Mouse (Mus musculus) spleen, postnatal 14 days (tissue): ENCODE data around the gene Csnk1g1.

Source experiments
- DNase-seq, 2 experiments: peaks; one replicate each; pipeline ENCODE4 v3.0.0; 2021 to 2022; ENCODE audit warnings: low spot score in 2 of 2

The Csnk1g1 gene

GRCm38 (mm10) chr9:65995603-65996376 lies 87.1 kb downstream of the Csnk1g1 start:
- no peak for DNase-seq

GRCm38 (mm10) chr9:65998965-65999364 lies 90.2 kb downstream of the Csnk1g1 start:
- DNase-seq: no peak

GRCm38 (mm10) chr9:66004380-66004779 lies 95.7 kb downstream of the Csnk1g1 start:
- peak in 1 of 2 experiments; percentile 0 for DNase-seq

- no peak for DNase-seq
Observed at GRCm38 (mm10) chr9:66007603-66008202, 99.0 kb downstream of the Csnk1g1 start.

GRCm38 (mm10) chr9:66020601-66021000 lies 111.9 kb downstream of the Csnk1g1 start:
- DNase-seq: no peak

GRCm38 (mm10) chr9:66038082-66038481 lies 129.4 kb downstream of the Csnk1g1 start:
- no peak for DNase-seq

GRCm38 (mm10) chr9:66038581-66038980 lies 129.9 kb downstream of the Csnk1g1 start:
- no peak for DNase-seq

GRCm38 (mm10) chr9:66039290-66039689 lies 130.6 kb downstream of the Csnk1g1 start:
- DNase-seq: no peak

- no peak for DNase-seq
Observed at GRCm38 (mm10) chr9:66040801-66041200, 132.1 kb downstream of the Csnk1g1 start.

- DNase-seq: no peak
Observed at GRCm38 (mm10) chr9:66042331-66042730, 133.6 kb downstream of the Csnk1g1 start.

- no peak for DNase-seq
Observed at GRCm38 (mm10) chr9:66043241-66043640, 134.5 kb downstream of the Csnk1g1 start.

GRCm38 (mm10) chr9:66049931-66050601 lies 141.3 kb downstream of the Csnk1g1 start:
- no peak for DNase-seq

GRCm38 (mm10) chr9:66051493-66051892 lies 142.8 kb downstream of the Csnk1g1 start:
- DNase-seq: no peak

- no peak for DNase-seq
Observed at GRCm38 (mm10) chr9:66052731-66053130, 144.0 kb downstream of the Csnk1g1 start.

- no peak for DNase-seq
Observed at GRCm38 (mm10) chr9:66053620-66054019, 144.9 kb downstream of the Csnk1g1 start.

GRCm38 (mm10) chr9:66059583-66060307 lies 151.0 kb downstream of the Csnk1g1 start, which contains the start of gene Ppib:
TSS of gene Ppib (plus strand) at chr9:66060222.
- peak; percentile 96 to 97 for DNase-seq

- no peak for DNase-seq
Observed at GRCm38 (mm10) chr9:66060308-66060647, 151.6 kb downstream of the Csnk1g1 start.

- DNase-seq: no peak
Observed at GRCm38 (mm10) chr9:66060986-66061385, 152.3 kb downstream of the Csnk1g1 start.

GRCm38 (mm10) chr9:66061656-66062055 lies 152.9 kb downstream of the Csnk1g1 start:
- no peak for DNase-seq

GRCm38 (mm10) chr9:66063446-66063845 lies 154.7 kb downstream of the Csnk1g1 start:
- DNase-seq: no peak

- DNase-seq: no peak
Observed at GRCm38 (mm10) chr9:66064316-66064715, 155.6 kb downstream of the Csnk1g1 start.

- no peak for DNase-seq
Observed at GRCm38 (mm10) chr9:66066791-66067190, 158.1 kb downstream of the Csnk1g1 start.
